Mouse (Mus musculus) thymus, adult 2 months (tissue): Measurements from ENCODE around the gene Ckap2.

ENCODE experiments used
- CTCF ChIP-seq: fragments of 200-500 bp; IDR thresholded peaks from 2 replicates; pipeline ENCODE4 v1.5.1; 2012; ENCODE audit warnings: mild to moderate bottlenecking, control low read depth, low read length, moderate library complexity, borderline replicate concordance; ENCODE audit not compliant: control insufficient read depth, poor library complexity, insufficient read depth; ENCODE audit errors: extremely low read depth
- POLR2A ChIP-seq: fragments of 200-500 bp; IDR thresholded peaks from 2 replicates; pipeline ENCODE4 v1.6.1; 2012; ENCODE audit warnings: mild to moderate bottlenecking, low read length, control low read depth, moderate library complexity; ENCODE audit not compliant: control insufficient read depth, poor library complexity, insufficient read depth; ENCODE audit errors: extremely low read depth

DNA sequence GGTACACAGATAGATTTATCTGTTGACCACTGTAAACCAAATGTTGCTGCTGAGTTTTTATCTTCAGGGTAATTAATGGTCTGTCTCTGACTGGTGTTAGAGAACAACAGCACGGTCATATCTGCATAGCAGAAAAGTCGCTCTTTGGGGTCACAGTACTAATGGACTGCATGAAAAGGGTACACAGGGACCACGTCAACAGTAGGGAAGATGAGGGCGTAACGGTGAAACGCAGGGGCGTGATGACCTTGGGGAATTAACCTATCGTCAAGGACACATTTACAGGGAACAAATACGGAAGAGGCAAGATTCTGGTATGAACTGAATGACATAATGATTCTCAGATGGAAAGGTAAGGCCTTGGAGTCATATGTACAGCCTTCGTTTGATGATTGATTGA is 21.2 kb downstream of the Ckap2 start:
- TF ChIP-seq CTCF (no peak), POLR2A (no peak)
